Mouse (Mus musculus): ENCODE results near the gene Nrxn1. TPM values are rescaled to one million over a fixed set of nuclear protein-coding genes. Genes with fewer than 3 reads are reported as not detected.

The Nrxn1 gene
- total and polyA plus RNA-seq, 3 experiments: not detected

GRCm38 (mm10) chr17:90060872-90061271 lies 1032.0 kb downstream of the Nrxn1 start:
- no peaks in the 10 kb centered on the region for H3K36me3 ChIP-seq (ENCODE audit: control insufficient read depth in 1 of 2, insufficient read depth in 2 of 2, low read length in 2 of 2)
- no peak for DNase-seq (ENCODE audit: low read depth, low spot score)
- H3K79me2 ChIP-seq (ENCODE audit: control insufficient read depth, insufficient read depth, low read length, poor library complexity): no peaks in the 10 kb centered on the region
- no peak overlapping the region for H3K27ac ChIP-seq (ENCODE audit: control insufficient read depth, low read depth, low read length)
- TF ChIP-seq NRF1 (IDR thresholded peaks at IDR 0.05; ENCODE audit: insufficient read depth, low read depth, low read length, poor library complexity, severe bottlenecking) (no peak), MXI1 (IDR thresholded peaks at IDR 0.05; ENCODE audit: low read depth, low read length) (no peak), SIN3A (IDR thresholded peaks at IDR 0.05; ENCODE audit: low read length) (no peak), ZC3H11A (IDR thresholded peaks at IDR 0.05; ENCODE audit: low read depth, low read length) (no peak), TCF12 (IDR thresholded peaks at IDR 0.05; ENCODE audit: low read depth, low read length) (no peak), USF1 (IDR thresholded peaks at IDR 0.05; ENCODE audit: low read depth, low read length) (no peak), ZMIZ1 (IDR thresholded peaks at IDR 0.05; ENCODE audit: low read depth, low read length) (no peak), ZNF384 (IDR thresholded peaks at IDR 0.05; ENCODE audit: low read depth, low read length) (no peak), ZKSCAN1 (IDR thresholded peaks at IDR 0.05; ENCODE audit: low read depth, low read length) (no peak), POLR2AphosphoS5 (IDR thresholded peaks at IDR 0.05; ENCODE audit: borderline replicate concordance, low read depth, low read length) (no peak), TAL1 (IDR thresholded peaks at IDR 0.05; ENCODE audit: low read length) (no peak), HCFC1 (IDR thresholded peaks at IDR 0.05; ENCODE audit: low read depth, low read length) (no peak), SMC3 (IDR thresholded peaks at IDR 0.05; ENCODE audit: low read depth, low read length) (no peak)
- H3K9me3 ChIP-seq (replicated peaks; ENCODE audit: insufficient read depth, low read length): no peaks in the 10 kb centered on the region
- no peak overlapping the region for H3K9ac ChIP-seq (ENCODE audit: control insufficient read depth, low read depth, low read length, poor library complexity, severe bottlenecking)
- H3K4me1 ChIP-seq (ENCODE audit: control insufficient read depth in 1 of 2, insufficient read depth in 2 of 2, low read length in 2 of 2): no peaks in the 10 kb centered on the region
- H3K27me3 ChIP-seq (ENCODE audit: control insufficient read depth in 1 of 2, insufficient read depth in 2 of 2, low read length in 2 of 2): no peaks in the 10 kb centered on the region
- H3K4me3 ChIP-seq (ENCODE audit: control insufficient read depth in 1 of 2, insufficient read depth in 1 of 2, low read depth in 2 of 2, low read length in 2 of 2): no peak overlapping the region

DNA sequence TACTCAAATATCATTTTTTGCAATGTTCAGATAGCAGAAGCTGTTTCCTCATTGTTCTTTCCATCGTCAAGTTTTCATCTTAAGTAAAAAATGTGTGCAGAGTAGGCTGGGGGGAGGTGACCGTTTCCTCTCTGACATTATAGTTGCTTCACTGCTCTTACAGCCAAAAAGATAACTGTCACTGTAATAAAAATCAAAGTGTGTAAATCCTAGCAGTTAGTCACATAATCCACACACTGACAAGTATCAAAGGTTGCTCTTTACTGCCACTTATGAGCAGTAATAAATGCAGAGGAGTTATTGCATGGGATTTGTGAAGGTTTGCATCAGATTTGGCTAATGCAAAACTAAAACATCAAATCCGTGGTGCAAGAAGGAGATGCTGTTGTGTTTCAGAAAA lies 1032.7 kb downstream of the Nrxn1 start:
- no peaks in the 10 kb centered on the region for H3K79me2 ChIP-seq (ENCODE audit: control insufficient read depth, insufficient read depth, low read length, poor library complexity)
- no peaks in the 10 kb centered on the region for H3K27me3 ChIP-seq (ENCODE audit: control insufficient read depth in 1 of 2, insufficient read depth in 2 of 2, low read length in 2 of 2)
- H3K36me3 ChIP-seq (ENCODE audit: control insufficient read depth in 1 of 2, insufficient read depth in 2 of 2, low read length in 2 of 2): no peaks in the 10 kb centered on the region
- no peak overlapping the region for H3K27ac ChIP-seq (ENCODE audit: control insufficient read depth, low read depth, low read length)
- H3K9ac ChIP-seq (ENCODE audit: control insufficient read depth, low read depth, low read length, poor library complexity, severe bottlenecking): no peak overlapping the region
- H3K4me1 ChIP-seq (ENCODE audit: control insufficient read depth in 1 of 2, insufficient read depth in 2 of 2, low read length in 2 of 2): no peaks in the 10 kb centered on the region
- DNase-seq (ENCODE audit: low read depth, low spot score): no peak
- TF ChIP-seq USF1 (IDR thresholded peaks at IDR 0.05; ENCODE audit: low read depth, low read length) (no peak), POLR2A (IDR thresholded peaks at IDR 0.05; ENCODE audit: control insufficient read depth in 1 of 2, insufficient read depth in 1 of 2, low read depth in 1 of 2, low read length in 2 of 2, poor library complexity in 1 of 2) (no peak), TBP (IDR thresholded peaks at IDR 0.05; ENCODE audit: low read depth, low read length) (no peak), TCF12 (IDR thresholded peaks at IDR 0.05; ENCODE audit: low read depth, low read length) (no peak), NELFE (IDR thresholded peaks at IDR 0.05; ENCODE audit: low read depth, low read length) (no peak), HCFC1 (IDR thresholded peaks at IDR 0.05; ENCODE audit: low read depth, low read length) (no peak), CHD2 (IDR thresholded peaks at IDR 0.05; ENCODE audit: low read length) (no peak), ETS1 (IDR thresholded peaks at IDR 0.05; ENCODE audit: low read depth, low read length) (no peak), NRF1 (IDR thresholded peaks at IDR 0.05; ENCODE audit: insufficient read depth, low read depth, low read length, poor library complexity, severe bottlenecking) (no peak), ZKSCAN1 (IDR thresholded peaks at IDR 0.05; ENCODE audit: low read depth, low read length) (no peak), ZMIZ1 (IDR thresholded peaks at IDR 0.05; ENCODE audit: low read depth, low read length) (no peak), POLR2AphosphoS2 (IDR thresholded peaks at IDR 0.05; ENCODE audit: low read length) (no peak), RAD21 (IDR thresholded peaks at IDR 0.05; ENCODE audit: low read depth, low read length) (no peak), MAX (IDR thresholded peaks at IDR 0.05; ENCODE audit: low read length) (no peak), USF2 (IDR thresholded peaks at IDR 0.05; ENCODE audit: borderline replicate concordance in 1 of 2, insufficient read depth in 1 of 2, low read depth in 1 of 2, low read length in 2 of 2) (no peak), ZNF384 (IDR thresholded peaks at IDR 0.05; ENCODE audit: low read depth, low read length) (no peak), POLR2AphosphoS5 (IDR thresholded peaks at IDR 0.05; ENCODE audit: borderline replicate concordance, low read depth, low read length) (no peak)
- H3K4me3 ChIP-seq (ENCODE audit: control insufficient read depth in 1 of 2, insufficient read depth in 1 of 2, low read depth in 2 of 2, low read length in 2 of 2): no peak overlapping the region
- H3K9me3 ChIP-seq (replicated peaks; ENCODE audit: insufficient read depth, low read length): no peaks in the 10 kb centered on the region

Data from MEL (cell line).